Mouse (Mus musculus): ENCODE results near the gene Olfr521. TPM values are rescaled to one million over a fixed set of nuclear protein-coding genes. Genes with fewer than 3 reads are reported as not detected.

The Olfr521 gene
- polyA plus RNA-seq, 3 experiments from 2014 or later: not detected

- no peak for ATAC-seq
These were observed 47.5 kb downstream of the Olfr521 start for GRCm38 (mm10) chr7:99810814-99811213.

DNA sequence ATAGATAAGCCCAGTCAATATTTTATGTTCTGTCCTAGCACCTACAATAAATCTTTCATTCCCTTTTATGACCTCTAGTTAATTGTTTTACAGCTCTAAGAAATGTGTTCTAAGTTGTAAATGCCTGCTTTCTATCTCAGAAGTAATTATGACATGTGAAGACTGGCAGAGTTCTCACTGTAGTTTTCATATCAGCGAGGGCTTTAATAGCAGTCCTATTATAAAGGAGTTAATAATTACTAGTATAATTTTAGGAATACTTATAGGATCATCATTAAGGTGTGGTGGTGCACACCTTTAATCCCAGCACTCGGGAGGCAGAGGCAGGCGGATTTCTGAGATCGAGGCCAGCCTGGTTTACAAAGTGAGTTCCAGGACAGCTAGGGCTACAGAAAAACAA lies 48.4 kb downstream of the Olfr521 start:
- no peak for ATAC-seq

DNA sequence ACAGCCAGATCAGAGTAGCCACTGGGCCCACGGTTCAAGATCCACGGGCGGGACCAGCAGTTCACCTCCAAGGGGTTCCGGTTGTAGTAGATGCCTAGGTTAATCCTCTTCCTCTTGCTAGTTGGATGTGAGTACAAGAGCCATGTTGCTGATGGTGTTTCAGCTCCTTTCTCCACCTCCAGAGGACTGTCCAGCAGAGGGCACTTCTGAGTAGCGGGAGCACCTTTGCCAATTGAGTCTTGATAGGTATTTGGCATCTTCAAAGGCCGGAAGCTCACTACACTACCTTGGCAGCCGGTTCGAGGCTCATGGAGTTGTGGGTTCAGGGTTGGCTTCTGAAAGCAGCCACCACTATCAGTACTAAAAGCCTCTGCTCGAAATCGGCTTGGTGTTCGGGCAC lies 50.1 kb downstream of the Olfr521 start:
- ATAC-seq: peak; percentile 41

GRCm38 (mm10) chr7:99818181-99818725 lies 54.9 kb downstream of the Olfr521 start:
- ATAC-seq: peak; percentile 38

Other genes starting within 250 kb of the Olfr521 start
- gene Arrb1, start 228.0 kb upstream of the Olfr521 start, polyA plus RNA-seq (2017; shearing (Covaris generic)): 10 to 100 TPM in 2 of 3 experiments, 1 to 10 TPM in 1; 6.1 to 11.1 (median 10.6) TPM
- under 1 TPM in 1 of 3 experiments, not detected in 2; 0.72 TPM for gene Tpbgl, start 136.4 kb upstream of the Olfr521 start, polyA plus RNA-seq (2017; shearing (Covaris generic))
- not detected for gene Slco2b1, start 52.2 kb upstream of the Olfr521 start, polyA plus RNA-seq (2017; shearing (Covaris generic))
- not detected for gene Olfr520, start 33.2 kb upstream of the Olfr521 start, polyA plus RNA-seq (2017; shearing (Covaris generic))
- 10 to 100 TPM; 27.1 to 30.3 (median 28.6) TPM for gene Neu3, start 64.9 kb downstream of the Olfr521 start, polyA plus RNA-seq (2017; shearing (Covaris generic))
- gene Xrra1, start 95.6 kb downstream of the Olfr521 start, polyA plus RNA-seq (2017; shearing (Covaris generic)): not detected
- 100 to 1,000 TPM; 456 to 534 (median 479) TPM for gene Spcs2, start 100.0 kb downstream of the Olfr521 start, polyA plus RNA-seq (2017; shearing (Covaris generic))
- 10 to 100 TPM in 1 of 3 experiments, 1 to 10 TPM in 2; 5.3 to 10.6 (median 8.4) TPM for gene Rnf169, start 216.9 kb downstream of the Olfr521 start, polyA plus RNA-seq (2017; shearing (Covaris generic))
- gene Chrdl2, start 242.7 kb downstream of the Olfr521 start, polyA plus RNA-seq (2017; shearing (Covaris generic)): not detected

Measured in inflammation-experienced regulatory T-cells, adult 6 months (primary cell).